Mouse (Mus musculus): ENCODE measurements around the gene Phf23. TPM values are rescaled to one million over a fixed set of nuclear protein-coding genes. Genes with fewer than 3 reads are reported as not detected.
A peak's percentile ranks its signal among the peaks of the same experiment; 100 is the strongest.

Gene Phf23
- polyA plus RNA-seq, 1 experiment from 2014 or later, result 75.0 TPM

MicroRNAs encoded within 50 kb of the gene (microRNA counts, 519-probe panel; counts per million panel counts)
- microRNA mmu-miR-324-3p, result 19.7 counts per million
- microRNA mmu-miR-324-5p, result 2,537 counts per million, percentile 54 among the panel's probes with 10 or more counts

Small RNA genes within 50 kb of the gene (microRNA-seq; reads per million reads assigned to microRNA genes)
- gene Gm44349 (not detected), gene Mir324 (2,464 reads per million, percentile 84 among the genes with 10 or more reads in this experiment)

Other genes with a start within 250 kb of the Phf23 start
- gene Polr2a, start 237.1 kb upstream of the Phf23 start, polyA plus RNA-seq (2015; fragmentation: Nextera tagmentation; extraction: Ambion mirVana), result 26.7 and 31.6 TPM in 2 replicates
- gene Slc35g3, start 233.8 kb upstream of the Phf23 start, polyA plus RNA-seq (2015; fragmentation: Nextera tagmentation; extraction: Ambion mirVana), result 0.19 and 0.26 TPM in 2 replicates
- gene Zbtb4, start 229.9 kb upstream of the Phf23 start, polyA plus RNA-seq (2015; fragmentation: Nextera tagmentation; extraction: Ambion mirVana), result 2.6 and 3.0 TPM in 2 replicates
- 15.7 and 15.8 TPM in 2 replicates for gene Chrnb1, start 199.8 kb upstream of the Phf23 start, polyA plus RNA-seq (2015; fragmentation: Nextera tagmentation; extraction: Ambion mirVana)
- gene Fgf11, start 193.9 kb upstream of the Phf23 start, polyA plus RNA-seq (2015; fragmentation: Nextera tagmentation; extraction: Ambion mirVana), result 1.2 and 1.3 TPM in 2 replicates
- gene Tmem102, start 190.2 kb upstream of the Phf23 start, polyA plus RNA-seq (2015; fragmentation: Nextera tagmentation; extraction: Ambion mirVana), result 6.3 and 7.3 TPM in 2 replicates
- not detected in 2 replicates for gene Gm39566, start 180.5 kb upstream of the Phf23 start, polyA plus RNA-seq (2015; fragmentation: Nextera tagmentation; extraction: Ambion mirVana)
- gene Spem2, start 177.3 kb upstream of the Phf23 start, polyA plus RNA-seq (2015; fragmentation: Nextera tagmentation; extraction: Ambion mirVana), result not detected in 2 replicates
- not detected in 2 replicates for gene Spem1, start 173.6 kb upstream of the Phf23 start, polyA plus RNA-seq (2015; fragmentation: Nextera tagmentation; extraction: Ambion mirVana)
- 5.5 and 6.5 TPM in 2 replicates for gene Nlgn2, start 158.0 kb upstream of the Phf23 start, polyA plus RNA-seq (2015; fragmentation: Nextera tagmentation; extraction: Ambion mirVana)
- gene Tmem256, start 157.3 kb upstream of the Phf23 start, polyA plus RNA-seq (2015; fragmentation: Nextera tagmentation; extraction: Ambion mirVana), result 434 and 473 TPM in 2 replicates
- 110 and 119 TPM in 2 replicates for gene Plscr3, start 149.4 kb upstream of the Phf23 start, polyA plus RNA-seq (2015; fragmentation: Nextera tagmentation; extraction: Ambion mirVana)
- 9.2 and 9.6 TPM in 2 replicates for gene Tnk1, start 137.0 kb upstream of the Phf23 start, polyA plus RNA-seq (2015; fragmentation: Nextera tagmentation; extraction: Ambion mirVana)
- not detected in 2 replicates for gene Tmem95, start 117.8 kb upstream of the Phf23 start, polyA plus RNA-seq (2015; fragmentation: Nextera tagmentation; extraction: Ambion mirVana)
- 8.1 and 8.6 TPM in 2 replicates for gene Kctd11, start 114.4 kb upstream of the Phf23 start, polyA plus RNA-seq (2015; fragmentation: Nextera tagmentation; extraction: Ambion mirVana)
- 1.4 and 5.0 TPM in 2 replicates for gene Acap1, start 100.2 kb upstream of the Phf23 start, polyA plus RNA-seq (2015; fragmentation: Nextera tagmentation; extraction: Ambion mirVana)
- gene 2810408A11Rik, start 94.8 kb upstream of the Phf23 start, polyA plus RNA-seq (2015; fragmentation: Nextera tagmentation; extraction: Ambion mirVana), result 11.9 and 13.0 TPM in 2 replicates
- 7.1 and 8.0 TPM in 2 replicates for gene Neurl4, start 94.7 kb upstream of the Phf23 start, polyA plus RNA-seq (2015; fragmentation: Nextera tagmentation; extraction: Ambion mirVana)
- gene Gps2, start 81.9 kb upstream of the Phf23 start, polyA plus RNA-seq (2015; fragmentation: Nextera tagmentation; extraction: Ambion mirVana), result 81.7 and 82.2 TPM in 2 replicates
- 1,673 and 1,693 TPM in 2 replicates for gene Eif5a, start 73.8 kb upstream of the Phf23 start, polyA plus RNA-seq (2015; fragmentation: Nextera tagmentation; extraction: Ambion mirVana)
- 2.8 and 3.0 TPM in 2 replicates for gene Ybx2, start 60.0 kb upstream of the Phf23 start, polyA plus RNA-seq (2015; fragmentation: Nextera tagmentation; extraction: Ambion mirVana)
- gene Slc2a4, start 47.6 kb upstream of the Phf23 start, polyA plus RNA-seq (2015; fragmentation: Nextera tagmentation; extraction: Ambion mirVana), result 18.0 and 20.6 TPM in 2 replicates
- 154 and 170 TPM in 2 replicates for gene Cldn7, start 31.0 kb upstream of the Phf23 start, polyA plus RNA-seq (2015; fragmentation: Nextera tagmentation; extraction: Ambion mirVana)
- gene Ctdnep1, start 14.6 kb upstream of the Phf23 start, polyA plus RNA-seq (2015; fragmentation: Nextera tagmentation; extraction: Ambion mirVana), result 22.3 and 25.4 TPM in 2 replicates
- 106 and 111 TPM in 2 replicates for gene Elp5, start 13.3 kb upstream of the Phf23 start, polyA plus RNA-seq (2015; fragmentation: Nextera tagmentation; extraction: Ambion mirVana)
- gene Gabarap, start 4.6 kb upstream of the Phf23 start, polyA plus RNA-seq (2015; fragmentation: Nextera tagmentation; extraction: Ambion mirVana), result 453 and 455 TPM in 2 replicates
- 34.7 and 40.3 TPM in 2 replicates for gene Dvl2, start 4.8 kb downstream of the Phf23 start, polyA plus RNA-seq (2015; fragmentation: Nextera tagmentation; extraction: Ambion mirVana)
- gene Acadvl, start 19.6 kb downstream of the Phf23 start, polyA plus RNA-seq (2015; fragmentation: Nextera tagmentation; extraction: Ambion mirVana), result 73.9 and 81.3 TPM in 2 replicates
- 5.6 and 5.9 TPM in 2 replicates for gene Dlg4, start 21.2 kb downstream of the Phf23 start, polyA plus RNA-seq (2015; fragmentation: Nextera tagmentation; extraction: Ambion mirVana)
- gene Asgr1, start 58.3 kb downstream of the Phf23 start, polyA plus RNA-seq (2015; fragmentation: Nextera tagmentation; extraction: Ambion mirVana), result 0.23 and 0.29 TPM in 2 replicates
- 0.19 and 0.47 TPM in 2 replicates for gene Asgr2, start 96.9 kb downstream of the Phf23 start, polyA plus RNA-seq (2015; fragmentation: Nextera tagmentation; extraction: Ambion mirVana)
- 3.9 and 4.3 TPM in 2 replicates for gene Mgl2, start 134.6 kb downstream of the Phf23 start, polyA plus RNA-seq (2015; fragmentation: Nextera tagmentation; extraction: Ambion mirVana)
- gene Clec10a, start 160.4 kb downstream of the Phf23 start, polyA plus RNA-seq (2015; fragmentation: Nextera tagmentation; extraction: Ambion mirVana), result 0.65 and 1.2 TPM in 2 replicates
- gene Slc16a11, start 217.0 kb downstream of the Phf23 start, polyA plus RNA-seq (2015; fragmentation: Nextera tagmentation; extraction: Ambion mirVana), result 0.79 and 1.1 TPM in 2 replicates
- gene Slc16a13, start 225.3 kb downstream of the Phf23 start, polyA plus RNA-seq (2015; fragmentation: Nextera tagmentation; extraction: Ambion mirVana), result 5.5 and 6.0 TPM in 2 replicates
- 30.2 and 33.9 TPM in 2 replicates for gene Bcl6b, start 234.0 kb downstream of the Phf23 start, polyA plus RNA-seq (2015; fragmentation: Nextera tagmentation; extraction: Ambion mirVana)
- gene 0610010K14Rik, start 242.1 kb downstream of the Phf23 start, polyA plus RNA-seq (2015; fragmentation: Nextera tagmentation; extraction: Ambion mirVana), result 175 and 179 TPM in 2 replicates
- gene Gm21988, start 244.1 kb downstream of the Phf23 start, polyA plus RNA-seq (2015; fragmentation: Nextera tagmentation; extraction: Ambion mirVana), result 10.8 and 11.0 TPM in 2 replicates
- gene Rnasek, start 244.1 kb downstream of the Phf23 start, polyA plus RNA-seq (2015; fragmentation: Nextera tagmentation; extraction: Ambion mirVana), result 179 and 183 TPM in 2 replicates